Comparison of ENCODE assay signal across 16 mouse cellular contexts in genomic region chr16:35664847-35665246, GRCm38 (mm10).
"Had no signal": no experiment of that assay in that cellular context is flagged by ENCODE, and none has a peak within 500 bp of the region (broad histone marks: within the 10 kb centered on the region; RNA-seq: fewer than 3 reads in every experiment).

No protein-coding gene starts in this region.

- H3K9me3 ChIP-seq: neural tube, embryonic 13.5 days; neural tube, embryonic 15.5 days; stomach, embryonic 15.5 days had no signal

- H3K4me3 ChIP-seq: neural tube, embryonic 13.5 days; neural tube, embryonic 15.5 days; stomach, embryonic 15.5 days had no signal

- H3K4me2 ChIP-seq: neural tube, embryonic 13.5 days; neural tube, embryonic 15.5 days; stomach, embryonic 15.5 days had no signal

- H3K36me3 ChIP-seq: stomach, embryonic 15.5 days had no signal

- H3K9ac ChIP-seq: neural tube, embryonic 13.5 days; neural tube, embryonic 15.5 days; stomach, embryonic 15.5 days had no signal

- DNase-seq: retina, postnatal 1 day; right cerebral cortex, adult 18-20 months; right cerebral cortex, postnatal 14 days; right cerebral cortex, postnatal 25 days; right cerebral cortex, postnatal 4 days; spleen, adult 18-20 months; thymus, adult 18-20 months; thymus, adult 2 months; thymus, postnatal 14 days; thymus, postnatal 25 days; thymus, postnatal 36 days; thymus, postnatal 4 days had no signal

- H3K27ac ChIP-seq: neural tube, embryonic 13.5 days; neural tube, embryonic 15.5 days; stomach, embryonic 15.5 days; stomach, postnatal 0 days had no signal
